Mouse (Mus musculus) telencephalon, adult 2 months (tissue): ENCODE results near the gene Eapp.

Source experiments
- DNase-seq: peaks from one replicate; pipeline ENCODE4 v3.0.0-alpha.2; 2011; ENCODE audit warnings: low read depth, low spot score

Gene Eapp

DNA sequence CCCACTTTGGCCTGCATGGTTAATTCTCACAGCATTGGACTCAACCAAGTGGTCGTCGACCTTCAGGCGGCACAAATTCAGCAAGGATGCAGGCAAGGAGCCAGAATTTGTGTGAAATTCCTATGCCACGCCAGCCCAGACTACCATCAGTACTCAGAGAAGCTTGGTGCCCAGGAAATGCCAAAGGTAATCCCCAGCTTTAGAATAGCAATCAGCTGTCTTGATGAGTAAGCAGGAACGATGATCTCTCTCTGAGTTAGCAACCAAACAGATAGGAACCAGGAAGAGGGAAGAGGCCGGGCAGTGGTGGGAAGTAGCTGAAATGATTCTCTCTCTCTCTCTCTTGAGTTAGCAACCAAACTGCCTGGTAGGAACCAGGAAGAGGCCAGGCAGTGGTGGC, 55.4 kb downstream of the Eapp start:
- no peak for DNase-seq

GRCm38 (mm10) chr12:54637033-54637432, 58.7 kb downstream of the Eapp start:
- no peak for DNase-seq

- DNase-seq = no peak
Observed at GRCm38 (mm10) chr12:54632141-54632540, 63.6 kb downstream of the Eapp start.

DNA sequence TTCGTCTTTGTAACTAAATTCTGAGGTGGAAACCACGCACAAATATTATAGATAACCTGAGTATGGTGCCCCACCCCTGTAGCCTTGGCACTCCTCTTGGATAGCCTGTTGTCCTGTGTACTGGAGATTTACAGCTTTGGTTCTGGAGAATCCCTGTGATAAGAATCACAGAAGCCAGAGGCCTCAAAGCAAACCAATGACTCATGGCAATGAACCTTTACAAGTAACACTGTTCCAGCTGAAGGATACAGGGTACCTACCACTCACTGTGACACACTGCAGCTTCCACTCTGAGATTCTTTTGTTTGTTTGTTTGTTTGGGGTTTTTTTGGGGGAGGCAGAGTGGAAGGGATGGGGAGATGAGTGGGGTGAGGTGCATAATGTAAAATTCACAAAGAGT, 73.8 kb downstream of the Eapp start:
- no peak for DNase-seq
